Mouse (Mus musculus) 3T3-L1 (cell line): Measurements from ENCODE around the gene Pde4d.

Source experiments
- DNase-seq: peaks from one replicate; pipeline ENCODE4 v3.0.0-alpha.2; 2015; ENCODE audit warnings: low read depth, low spot score

Pde4d gene

DNA sequence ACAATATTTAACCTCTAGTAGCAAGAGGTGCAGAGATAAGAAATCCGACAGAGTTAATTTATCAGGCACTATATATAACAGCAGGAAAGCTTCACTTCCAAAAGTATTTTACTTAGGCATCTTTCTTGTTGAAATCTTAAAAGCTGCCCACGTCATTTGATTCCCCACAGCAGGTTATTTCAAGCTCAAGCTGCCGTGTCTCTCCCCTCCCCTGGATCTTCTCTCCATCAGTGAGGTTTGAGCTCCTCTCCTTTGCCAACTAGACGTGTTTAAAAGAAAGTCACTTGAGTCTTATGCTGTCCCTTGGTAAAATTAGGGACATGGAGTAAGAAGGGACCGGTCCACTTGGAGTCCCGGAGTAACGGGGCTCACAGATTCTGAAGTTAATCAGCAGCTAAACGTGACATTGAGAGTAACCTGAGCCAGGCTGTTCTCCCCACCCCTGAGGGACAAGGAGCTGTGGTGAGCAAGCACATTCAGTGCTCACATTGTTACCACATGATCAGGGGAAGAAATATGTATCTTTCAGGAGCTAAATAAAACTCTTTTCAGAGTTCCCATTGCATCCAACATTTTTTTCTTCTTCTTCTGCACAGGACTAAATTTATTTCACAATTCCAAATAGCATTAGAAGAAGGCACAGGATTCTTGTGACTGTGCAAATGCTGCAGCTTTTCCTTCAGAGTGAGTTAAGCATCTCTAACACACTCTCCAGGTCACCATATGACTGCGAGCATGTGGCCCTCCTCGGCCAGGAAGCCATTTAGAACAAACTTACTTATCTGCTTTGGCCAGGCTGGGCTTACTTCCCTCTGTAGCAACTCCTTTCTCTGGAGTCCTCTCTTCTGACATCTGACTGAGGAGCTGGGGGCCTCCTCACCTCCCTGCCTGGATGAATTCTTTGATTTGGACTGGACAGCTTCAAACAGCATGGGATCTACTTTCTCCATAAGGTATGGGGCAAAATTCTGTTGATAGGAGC lies at the start of gene Pde4d:
Gene Pde4d, plus strand, starts transcription at position 833 of the 982 bp plus-strand sequence.
- peak; percentile 41 for DNase-seq

DNA sequence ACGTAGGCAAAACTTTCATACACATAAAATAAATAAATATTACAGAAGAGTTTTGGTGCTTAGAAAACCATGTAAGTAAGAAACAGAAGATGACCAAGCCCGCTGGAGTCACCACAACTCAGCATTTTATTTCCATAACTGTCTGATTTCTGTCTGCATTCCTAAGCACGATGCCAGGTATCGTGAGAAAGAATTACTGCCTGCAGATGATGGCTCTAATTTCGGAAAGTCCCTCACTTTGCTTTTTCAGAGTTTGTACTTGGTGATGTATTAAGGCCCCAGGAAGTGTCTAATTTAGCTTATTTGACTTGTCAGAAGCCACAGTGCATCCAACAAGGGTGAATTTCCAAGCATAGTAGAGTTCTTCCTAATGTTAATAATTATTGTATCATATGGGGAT lies 46.6 kb upstream of the Pde4d start:
- peak; percentile 6 for DNase-seq

DNA sequence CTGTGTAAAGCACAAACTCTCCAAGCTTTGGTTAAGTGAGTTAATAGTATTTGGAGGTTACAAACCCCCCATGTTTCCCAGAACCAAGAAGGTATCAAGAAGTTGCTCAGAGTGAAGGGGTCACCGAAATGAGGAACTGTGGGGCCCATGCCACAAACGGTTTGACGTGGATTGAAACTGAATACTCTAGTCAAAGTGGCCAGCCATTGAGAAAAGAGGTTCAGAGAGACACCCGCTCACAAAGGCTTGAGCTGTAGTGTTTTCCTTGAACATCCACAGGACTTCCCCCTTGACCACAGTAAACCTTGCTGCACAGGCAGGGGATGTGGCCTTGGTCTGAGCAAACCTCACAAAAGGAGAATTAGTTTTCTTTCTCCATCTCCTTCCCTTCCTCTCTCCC lies 45.4 kb upstream of the Pde4d start:
- DNase-seq: no peak

DNA sequence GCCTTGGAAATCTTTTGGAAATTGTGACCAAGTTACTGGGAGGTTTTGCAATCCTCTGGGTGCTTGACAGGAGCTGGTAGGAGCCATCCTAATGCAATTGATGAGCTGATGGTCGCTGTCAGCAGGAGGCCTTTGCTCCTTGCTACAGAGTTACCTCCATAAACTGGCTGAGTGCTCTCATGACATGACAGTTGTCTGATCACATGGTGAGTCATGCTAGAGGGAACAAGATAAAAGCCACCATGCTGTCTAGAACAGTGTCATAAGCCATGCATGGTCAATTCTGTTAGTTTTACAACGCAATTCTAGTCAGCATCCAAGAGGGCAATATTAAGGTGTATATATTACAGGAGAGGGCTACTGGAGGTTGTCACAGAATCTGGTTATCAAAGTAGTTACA lies 34.3 kb upstream of the Pde4d start:
- DNase-seq: no peak

DNA sequence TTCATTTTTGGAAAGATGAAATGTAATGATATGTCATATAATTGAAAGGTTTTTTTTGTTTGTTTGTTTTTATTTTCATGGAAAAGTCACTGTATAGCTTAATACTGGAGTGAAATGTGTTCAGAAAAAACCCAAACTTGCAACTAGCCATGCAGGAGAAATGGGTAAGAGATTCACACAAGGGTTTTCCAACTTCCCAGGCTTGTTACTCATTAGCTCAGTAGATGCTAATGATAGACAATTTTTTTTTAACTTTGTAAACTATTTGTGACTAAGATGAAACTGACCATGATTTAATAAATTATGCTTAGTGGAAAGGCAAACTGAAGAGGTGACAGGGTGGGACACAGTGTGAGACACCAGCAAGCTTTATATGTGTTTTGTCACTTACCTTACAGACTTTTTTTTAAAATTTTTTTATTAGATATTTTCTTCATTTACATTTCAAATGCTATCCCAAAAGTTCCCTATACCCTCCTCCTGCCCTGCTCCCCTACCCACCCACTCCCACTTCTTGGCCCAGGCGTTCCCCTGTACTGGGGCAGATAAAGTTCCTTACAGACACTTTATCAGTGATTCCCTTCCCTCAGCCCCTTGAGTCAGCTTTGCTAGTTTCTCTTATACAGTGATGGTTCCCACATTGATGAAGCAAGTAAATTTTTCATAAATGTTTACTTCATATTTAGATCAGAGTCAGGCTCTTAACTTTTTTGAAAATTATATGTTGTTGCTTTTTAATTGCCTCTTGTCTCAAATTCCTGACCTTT lies 30.8 kb upstream of the Pde4d start:
- DNase-seq: no peak

DNA sequence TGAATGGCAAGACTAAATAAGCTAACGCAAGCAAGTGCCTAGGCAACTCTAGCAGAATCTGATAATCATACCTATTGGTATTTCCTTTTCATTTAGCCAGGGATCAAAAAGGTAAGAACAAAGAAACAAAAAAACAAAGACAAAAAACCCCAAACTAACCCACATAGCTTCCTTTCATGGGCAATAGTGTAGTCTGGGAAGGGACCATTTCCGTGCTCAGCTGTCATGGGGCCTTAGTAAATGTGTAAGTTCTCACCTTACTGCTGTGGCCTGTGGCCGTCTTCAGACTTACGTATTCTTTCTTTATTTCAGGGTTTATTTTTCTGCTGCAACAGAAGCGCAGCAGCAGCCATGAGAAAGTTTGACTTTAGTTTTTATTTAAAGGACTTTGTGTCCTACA lies 23.4 kb upstream of the Pde4d start:
- no peak for DNase-seq

DNA sequence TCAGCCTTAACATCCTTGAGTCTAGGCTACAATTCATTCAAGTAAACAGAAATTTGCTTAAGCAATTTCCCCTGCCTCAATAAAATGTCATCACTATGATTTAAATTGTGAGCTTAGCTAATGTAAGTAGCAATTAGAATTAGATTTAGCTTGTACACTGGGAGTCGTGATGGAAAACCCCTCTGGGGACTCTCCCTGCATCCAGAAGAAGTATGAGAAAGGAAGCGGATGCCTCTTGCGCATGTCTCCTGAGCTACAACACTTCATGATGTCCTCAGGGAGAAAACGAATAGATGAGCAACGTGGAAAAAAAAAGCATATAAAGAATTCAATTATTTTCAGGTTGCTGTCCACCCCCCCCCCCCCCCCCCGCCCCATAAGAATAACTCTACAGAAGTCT lies 20.9 kb upstream of the Pde4d start:
- DNase-seq: no peak

DNA sequence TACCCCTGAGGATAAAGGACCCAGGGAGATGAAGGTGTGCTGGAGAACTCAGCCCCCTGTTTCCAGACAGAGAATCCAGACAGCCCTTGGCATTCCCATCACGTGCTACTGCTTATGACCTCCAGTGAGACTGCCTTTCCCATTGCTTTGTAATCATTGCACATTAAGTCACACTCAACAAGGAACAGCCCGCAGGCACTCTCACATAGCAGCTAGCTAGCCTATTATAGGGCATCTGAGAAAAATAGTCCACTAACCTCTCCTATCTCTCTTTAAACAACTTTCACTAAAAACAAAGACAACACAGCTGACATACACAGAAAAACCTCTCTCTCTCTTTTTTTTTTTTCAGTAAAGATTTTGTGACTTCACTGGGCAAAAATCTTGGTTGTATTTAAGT lies 20.1 kb upstream of the Pde4d start:
- DNase-seq: no peak

DNA sequence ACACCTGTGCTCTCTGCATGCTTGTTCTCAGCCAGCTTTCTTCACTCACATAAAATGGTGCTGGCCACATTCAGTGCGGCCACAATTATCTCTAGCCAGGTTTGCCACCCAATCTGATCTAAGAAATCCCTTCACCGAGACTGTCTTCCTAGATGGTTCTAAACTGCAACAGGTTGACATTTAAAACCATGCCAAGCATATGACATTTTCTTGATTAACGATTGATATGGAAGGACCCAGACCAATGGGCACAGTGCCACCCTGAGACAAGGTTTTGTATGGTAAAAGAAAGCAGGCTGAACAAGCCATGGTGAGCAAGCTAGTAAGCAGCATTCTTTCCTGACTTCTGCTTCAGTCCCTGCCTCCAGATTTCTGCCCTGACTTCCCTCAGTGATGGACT lies 18.0 kb upstream of the Pde4d start:
- no peak for DNase-seq

DNA sequence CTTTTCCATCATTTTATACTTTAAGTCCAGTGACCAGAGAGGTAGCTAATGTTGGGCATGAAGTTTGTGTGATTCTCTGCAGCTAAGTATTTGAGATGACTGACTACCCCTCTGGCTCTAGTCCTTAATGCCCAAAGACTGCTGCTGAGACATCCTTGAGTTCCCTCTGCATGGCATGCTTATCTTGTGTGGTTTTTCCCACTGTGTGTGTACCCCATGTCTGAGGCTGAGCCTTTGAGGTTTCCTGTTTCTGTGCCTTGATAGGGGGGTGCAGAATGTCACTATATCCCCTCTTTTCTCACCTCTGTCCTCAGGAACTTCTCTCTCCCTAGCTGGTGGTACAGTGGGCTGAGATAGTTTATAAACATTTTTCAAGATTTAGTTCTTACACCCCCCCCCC lies 14.1 kb upstream of the Pde4d start:
- no peak for DNase-seq

DNA sequence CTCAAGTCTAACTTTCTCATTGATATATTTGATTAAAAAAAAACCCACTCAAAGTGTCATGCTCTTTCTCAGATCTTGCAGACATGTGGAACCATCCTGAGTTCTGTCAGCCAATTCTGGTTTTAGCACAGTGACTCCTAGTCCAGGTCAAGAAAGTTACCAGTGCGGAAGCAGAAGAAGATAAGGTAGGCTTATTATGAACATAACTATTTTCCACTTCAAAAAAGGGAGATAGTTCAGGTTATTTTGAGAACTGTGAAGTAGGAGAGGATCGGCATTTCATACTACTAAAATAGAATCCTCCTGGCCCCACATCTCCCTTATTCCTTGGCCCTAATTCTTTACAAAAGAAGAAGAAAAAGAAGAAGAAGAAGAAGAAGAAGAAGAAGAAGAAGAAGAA lies 12.3 kb upstream of the Pde4d start:
- no peak for DNase-seq

DNA sequence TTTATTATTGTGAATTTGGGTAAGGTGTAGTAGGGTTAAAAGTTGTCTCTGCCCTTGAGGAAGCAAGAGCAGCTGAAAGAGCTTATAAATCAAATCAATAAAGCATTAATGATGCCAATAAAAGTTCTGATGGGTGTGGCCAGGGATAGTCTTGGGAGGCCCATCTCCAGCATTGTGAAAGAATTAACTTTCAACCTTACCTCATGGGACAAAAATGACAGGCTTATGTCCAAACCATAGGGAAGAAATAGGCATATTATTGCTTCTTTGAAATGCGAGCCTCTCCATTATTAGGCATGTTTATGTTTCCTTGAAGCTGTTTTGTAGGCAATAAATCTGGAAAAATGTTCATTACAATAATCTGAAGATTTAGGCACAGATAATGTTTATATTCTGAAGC lies 10.7 kb upstream of the Pde4d start:
- no peak for DNase-seq

DNA sequence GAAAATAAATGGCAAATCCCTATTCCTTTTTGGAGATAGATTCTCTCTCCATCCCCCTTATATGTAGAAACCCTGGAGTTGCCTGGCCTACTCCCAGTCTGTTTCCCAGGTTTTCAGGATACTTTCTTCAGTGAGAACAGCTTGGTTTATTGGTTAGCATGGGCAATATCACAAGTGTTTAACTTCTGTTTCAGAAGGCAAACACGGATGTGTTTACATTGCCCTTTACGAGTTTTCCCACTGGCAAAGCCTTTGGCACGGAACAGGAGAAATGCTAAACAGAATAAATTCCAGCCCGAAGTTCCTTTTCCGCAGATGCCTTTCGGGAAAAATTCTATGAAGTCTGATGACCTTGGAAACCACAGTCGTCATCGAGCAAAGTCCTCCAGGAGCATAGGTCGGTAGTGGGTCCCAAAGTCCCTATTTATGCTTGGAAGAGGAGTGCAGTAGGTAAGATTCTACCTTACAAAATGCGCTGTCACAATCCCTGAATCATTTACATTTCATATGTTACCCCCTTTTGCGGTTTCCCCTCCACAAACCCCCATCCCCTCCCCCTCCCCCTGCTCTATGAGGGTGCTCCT lies 1.3 kb upstream of the Pde4d start:
- no peak for DNase-seq

DNA sequence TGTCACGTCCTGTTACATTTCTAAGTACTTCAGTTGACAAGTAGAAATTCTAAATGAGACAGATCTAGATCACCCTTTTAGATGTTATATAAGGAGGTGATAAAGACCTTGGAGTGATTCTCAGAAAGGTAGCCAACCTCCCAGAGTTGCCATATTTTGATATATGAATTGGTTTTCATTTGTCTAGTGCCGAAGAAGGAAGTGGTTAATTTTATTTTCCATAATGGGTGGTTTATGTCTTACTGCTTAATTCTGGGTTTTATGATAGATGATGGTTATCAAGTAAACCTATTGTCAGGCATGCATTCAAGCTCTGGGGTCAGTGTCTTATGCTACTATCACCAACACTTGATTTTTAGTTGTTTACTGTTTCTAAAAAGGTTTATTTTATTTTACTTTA lies 1.4 kb downstream of the Pde4d start:
- no peak for DNase-seq

DNA sequence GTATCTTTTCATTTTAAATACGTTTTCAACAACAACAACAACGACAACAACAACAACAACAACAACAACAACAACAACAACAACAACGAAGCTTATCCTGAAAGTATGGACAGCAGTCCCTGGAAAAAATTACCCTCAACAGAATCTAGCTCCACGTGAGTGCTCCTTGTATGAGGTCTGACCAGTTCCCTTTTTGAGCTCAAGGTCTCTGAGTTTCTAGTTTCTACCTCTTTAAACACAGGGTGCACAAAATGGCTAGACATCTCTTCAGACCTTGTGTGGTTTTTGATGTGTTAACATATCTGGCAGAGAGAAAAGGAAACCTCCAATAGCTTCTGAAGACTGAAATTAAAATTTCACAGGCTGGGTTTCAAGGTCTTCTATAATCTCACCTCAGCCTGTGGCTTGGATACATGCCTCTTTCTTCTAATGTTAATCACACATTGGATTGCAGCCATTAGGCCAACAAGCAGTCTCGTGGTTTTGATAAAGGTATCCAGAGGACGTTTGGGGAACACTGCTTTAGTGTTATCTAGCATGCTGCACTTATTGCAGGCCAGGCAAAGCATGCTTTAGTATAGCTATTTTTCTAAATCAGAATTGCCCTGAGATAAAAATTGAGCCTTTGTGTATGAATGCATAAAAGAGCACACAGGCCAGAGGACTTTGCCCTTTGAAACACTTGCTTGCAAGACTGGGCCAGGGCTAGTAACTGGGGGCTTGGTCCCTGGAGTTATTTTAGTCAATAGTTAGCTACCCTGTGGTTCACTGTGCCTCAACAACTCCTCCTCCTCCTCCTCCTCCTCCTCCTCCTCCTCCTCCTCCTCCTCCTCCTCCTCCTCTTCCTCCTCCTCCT lies 3.5 kb downstream of the Pde4d start:
- DNase-seq: peak; percentile 60

DNA sequence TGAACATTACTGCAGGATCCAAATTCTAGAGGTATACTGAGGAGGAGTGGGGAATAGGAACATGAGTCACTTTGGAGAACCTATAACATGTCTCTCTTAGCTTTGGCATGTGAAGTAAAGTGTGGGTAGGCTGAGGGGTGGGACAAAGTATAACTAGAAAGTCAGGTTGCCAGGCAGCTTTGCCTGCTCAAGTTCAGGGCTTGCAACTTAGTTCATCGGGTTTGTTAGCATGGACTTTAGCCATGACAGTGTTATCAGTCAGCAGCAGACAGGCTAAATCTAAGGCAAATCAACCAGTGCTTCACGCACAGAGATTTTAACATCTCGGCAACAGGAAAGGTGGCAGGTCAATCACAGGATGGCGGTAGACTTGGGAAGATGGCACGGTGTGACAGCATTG lies 12.8 kb downstream of the Pde4d start:
- DNase-seq: no peak

DNA sequence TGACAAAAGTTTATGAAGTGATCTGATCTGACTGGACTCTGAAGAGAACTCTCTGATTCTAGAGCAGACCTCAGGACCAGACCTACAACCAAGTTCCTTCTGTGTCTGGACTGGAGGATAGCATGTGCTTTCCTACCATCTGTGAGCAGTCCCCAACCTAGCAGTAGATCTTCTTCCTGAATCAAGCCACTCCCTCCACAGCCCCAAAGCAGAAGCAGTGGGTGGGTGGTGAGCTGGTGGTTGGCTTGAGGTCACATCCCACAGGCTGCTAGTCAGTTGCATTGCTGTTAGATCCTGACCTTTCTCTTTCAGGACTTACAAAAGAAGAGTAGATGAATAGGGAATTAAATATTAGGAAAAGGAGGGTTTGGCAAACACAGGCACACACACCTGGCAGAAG lies 16.0 kb downstream of the Pde4d start:
- no peak for DNase-seq

DNA sequence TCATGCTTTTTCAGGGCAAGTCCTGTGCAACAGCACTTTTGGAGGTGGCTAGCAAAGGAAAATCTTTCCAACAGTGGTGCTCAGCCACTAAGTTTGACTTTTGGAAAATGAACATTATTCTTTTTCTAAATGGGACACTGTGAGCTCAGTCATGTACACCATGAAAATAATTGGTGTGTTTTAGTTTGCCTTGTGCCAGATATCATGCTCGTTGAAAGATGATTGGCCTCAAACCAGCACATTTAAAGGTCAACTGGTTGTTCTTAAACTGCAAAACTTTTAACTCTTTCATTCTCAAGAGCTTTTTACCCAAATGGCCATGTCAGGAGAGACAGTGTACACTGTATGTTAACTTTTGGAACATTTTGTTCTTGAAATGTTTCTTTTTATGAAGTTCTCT lies 17.3 kb downstream of the Pde4d start:
- DNase-seq: no peak

DNA sequence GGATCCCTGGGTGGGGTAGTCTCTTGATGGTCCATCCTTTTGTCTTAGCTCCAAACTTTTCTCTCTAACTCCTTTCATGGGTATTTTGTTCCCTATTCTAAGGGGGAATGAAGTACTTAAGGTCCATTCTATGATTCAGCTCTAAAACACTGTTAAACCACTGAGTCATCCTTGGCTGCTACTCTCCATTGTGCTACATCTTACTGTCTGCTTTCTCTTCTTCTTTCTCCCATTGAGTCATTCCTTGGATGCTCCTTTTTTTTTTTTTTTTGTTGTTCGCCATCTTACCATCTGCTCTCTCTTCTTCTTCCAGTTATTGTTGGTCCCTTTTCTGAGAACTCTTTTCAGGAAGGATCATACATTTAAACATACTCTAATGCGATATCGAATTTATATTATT lies 30.7 kb downstream of the Pde4d start:
- peak; percentile 82 for DNase-seq

DNA sequence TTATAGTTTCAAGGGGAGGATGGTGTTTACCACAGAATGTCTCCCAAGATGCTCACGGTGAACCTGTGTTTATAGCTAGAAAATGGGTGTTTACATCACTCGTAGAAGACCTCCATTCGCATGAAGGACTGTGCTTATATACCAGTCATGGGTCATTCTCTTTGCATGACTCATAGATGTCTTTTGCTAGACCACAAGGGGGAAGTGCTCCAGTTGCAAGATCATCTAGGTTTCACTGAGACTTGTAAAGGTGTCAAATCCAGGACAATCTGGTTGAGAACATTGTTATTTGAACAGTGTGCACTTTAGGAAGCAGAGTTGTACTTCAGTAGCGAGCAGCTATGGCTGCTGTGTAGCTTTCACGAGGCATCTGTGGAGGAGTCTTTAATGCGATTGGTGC lies 35.3 kb downstream of the Pde4d start:
- peak; percentile 76 for DNase-seq

DNA sequence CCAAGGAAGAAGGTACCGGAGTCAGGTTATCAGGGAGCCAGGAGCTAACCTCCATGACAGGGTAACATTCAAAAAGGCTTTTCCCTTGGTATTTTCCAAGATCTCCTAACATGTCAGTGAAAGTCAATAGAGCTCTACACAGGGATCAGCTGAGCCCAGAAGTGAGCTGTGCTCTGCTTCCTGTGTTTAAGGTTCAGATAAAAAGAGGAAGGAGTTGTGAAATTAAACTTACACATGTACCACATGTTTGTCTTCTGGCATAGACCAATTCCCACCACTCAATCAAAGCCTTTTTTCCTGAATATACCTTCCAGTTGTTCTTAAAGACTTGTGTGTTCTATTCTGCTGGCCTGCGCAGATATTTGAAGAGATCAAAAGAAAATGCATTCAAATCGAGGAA lies 37.3 kb downstream of the Pde4d start:
- DNase-seq: no peak

DNA sequence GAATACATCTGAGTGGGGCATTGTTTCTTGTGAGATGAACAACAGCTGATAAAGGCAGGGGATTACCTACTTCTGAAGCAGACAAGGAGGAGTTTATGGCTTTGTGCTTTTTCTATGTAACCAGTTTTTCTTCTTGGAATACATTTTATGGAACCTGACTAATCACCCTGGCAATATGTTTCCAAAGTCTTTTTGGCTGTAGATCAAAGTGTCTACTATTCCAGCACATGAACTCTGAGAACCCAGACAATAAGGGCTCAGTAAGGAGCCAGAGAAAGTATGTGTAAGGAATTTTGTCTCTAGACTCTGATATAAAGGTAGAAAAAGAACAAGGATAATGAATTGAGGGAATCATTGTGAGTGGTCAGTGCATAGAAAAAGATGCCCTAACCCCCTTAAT lies 40.1 kb downstream of the Pde4d start:
- peak; percentile 29 for DNase-seq
